11 mouse cellular contexts compared by ENCODE assay signal in genomic region chr1:80964376-80964775, GRCm38 (mm10).
"Had no signal": no experiment of that assay in that cellular context is flagged by ENCODE, and none has a peak within 500 bp of the region (broad histone marks: within the 10 kb centered on the region; RNA-seq: fewer than 3 reads in every experiment).

No protein-coding gene starts in this region.

- DNase-seq: kidney, adult 8-10 months; kidney, postnatal 25 days; lung, adult 2 months; lung, postnatal 36 days; right cerebral cortex, postnatal 4 days; spleen, adult 18-20 months; thymus, postnatal 36 days had no signal

- H3K27ac ChIP-seq: limb, embryonic 10.5 days; liver, embryonic 15.5 days; midbrain, embryonic 13.5 days; stomach, embryonic 15.5 days had no signal

- H3K4me3 ChIP-seq: limb, embryonic 10.5 days; liver, embryonic 15.5 days; midbrain, embryonic 13.5 days; stomach, embryonic 15.5 days had no signal
